Mouse (Mus musculus): ENCODE measurements around the gene Pdha2.

DNA sequence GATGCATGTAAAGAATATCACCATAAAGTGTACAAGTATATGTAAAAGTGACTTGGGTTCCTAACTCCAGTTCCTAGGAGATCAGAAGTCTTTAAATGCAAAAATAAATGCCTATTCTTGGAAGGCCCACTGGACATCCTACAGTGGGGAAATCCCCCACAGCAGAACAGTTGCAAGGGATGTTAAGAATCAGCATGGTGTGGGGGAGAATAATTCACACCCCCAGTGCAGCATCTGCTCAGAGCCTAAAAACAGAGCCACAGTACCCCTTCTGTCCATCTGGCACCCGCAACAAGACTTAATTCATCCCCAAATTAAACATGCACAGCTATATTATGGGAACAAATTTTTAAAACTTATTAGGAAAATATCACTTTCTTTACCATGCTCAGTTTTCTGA is 39.3 kb upstream of the Pdha2 start:
- TF ChIP-seq MAX (IDR thresholded peaks at IDR 0.05; ENCODE audit: low read length): no peak
- TF ChIP-seq NELFE (IDR thresholded peaks at IDR 0.05; ENCODE audit: low read depth, low read length): no peak
- TF ChIP-seq MEF2A (IDR thresholded peaks at IDR 0.05; ENCODE audit: extremely low read depth, insufficient replicate concordance, low read depth, low read length, poor library complexity, severe bottlenecking): no peak
- no peak for TF ChIP-seq CTCF (IDR thresholded peaks at IDR 0.05 in 2 of 3, conservative IDR thresholded peaks at IDR 0.05 in 1 of 3; ENCODE audit: control insufficient read depth in 1 of 3, insufficient read depth in 1 of 3, low read depth in 2 of 3, low read length in 3 of 3, poor library complexity in 1 of 3, severe bottlenecking in 1 of 3)
- no peak for TF ChIP-seq POLR2AphosphoS5 (IDR thresholded peaks at IDR 0.05; ENCODE audit: borderline replicate concordance, low read depth, low read length)
- no peak for TF ChIP-seq TCF12 (IDR thresholded peaks at IDR 0.05; ENCODE audit: low read depth, low read length)
- TF ChIP-seq TAL1 (IDR thresholded peaks at IDR 0.05; ENCODE audit: low read length): no peak
- no peak for TF ChIP-seq RAD21 (IDR thresholded peaks at IDR 0.05; ENCODE audit: low read depth, low read length)
- no peak for TF ChIP-seq POLR2A (IDR thresholded peaks at IDR 0.05; ENCODE audit: control insufficient read depth in 1 of 2, insufficient read depth in 1 of 2, low read depth in 1 of 2, low read length in 2 of 2, poor library complexity in 1 of 2)
- no peak for TF ChIP-seq GATA1 (IDR thresholded peaks at IDR 0.05; ENCODE audit: low read depth, low read length)
- TF ChIP-seq USF1 (IDR thresholded peaks at IDR 0.05; ENCODE audit: low read depth, low read length): no peak
